Mouse (Mus musculus) urinary bladder, postnatal 10 days (tissue): ENCODE measurements around the gene Foxn2.
"Not testable (repeated sequence)": the region's sequence is repeated elsewhere in the genome, so short reads cannot be mapped to it uniquely, and the experiment has no call there.

Source experiments
- DNase-seq: peaks from one replicate; pipeline ENCODE4 v3.0.0; 2022; ENCODE audit warnings: low spot score

Gene Foxn2

DNA sequence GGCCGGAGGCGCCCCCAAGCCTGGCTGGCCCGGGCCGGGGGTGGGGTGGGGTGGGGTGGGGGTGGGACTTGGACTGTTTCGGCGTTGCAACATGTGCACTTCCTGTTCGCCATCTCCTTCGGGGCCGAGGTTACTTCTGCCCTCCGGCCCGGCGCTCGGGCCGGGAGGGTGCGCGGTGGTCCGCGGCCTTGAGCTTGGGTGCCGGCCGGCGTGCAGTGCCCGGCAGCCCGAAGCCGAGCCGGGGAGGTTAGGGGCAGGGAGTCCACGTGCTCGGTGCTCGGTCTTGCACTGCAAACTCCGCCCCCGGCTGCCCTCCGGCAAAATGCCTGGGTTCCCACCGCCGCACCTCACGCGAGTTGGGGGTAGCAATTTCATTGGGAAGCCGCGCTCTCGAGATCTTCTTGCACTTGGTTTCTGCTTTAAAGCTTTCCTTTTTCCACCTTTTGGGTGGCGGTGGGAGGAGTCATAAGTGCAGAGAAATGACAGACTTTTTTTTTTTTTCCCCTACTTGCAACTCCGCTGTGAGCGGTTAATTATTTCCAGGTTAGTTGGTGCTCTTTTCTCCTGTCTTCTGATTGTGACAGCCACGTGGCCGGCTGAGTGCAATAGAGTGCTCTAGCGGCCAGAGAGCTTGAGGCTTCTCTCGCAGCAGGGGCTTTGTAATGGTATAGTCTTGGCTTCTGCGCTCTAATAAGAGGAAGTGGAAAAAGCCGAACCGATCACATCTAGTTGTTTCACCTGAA lies 1.1 kb downstream of the Foxn2 start:
- no peak for DNase-seq

DNA sequence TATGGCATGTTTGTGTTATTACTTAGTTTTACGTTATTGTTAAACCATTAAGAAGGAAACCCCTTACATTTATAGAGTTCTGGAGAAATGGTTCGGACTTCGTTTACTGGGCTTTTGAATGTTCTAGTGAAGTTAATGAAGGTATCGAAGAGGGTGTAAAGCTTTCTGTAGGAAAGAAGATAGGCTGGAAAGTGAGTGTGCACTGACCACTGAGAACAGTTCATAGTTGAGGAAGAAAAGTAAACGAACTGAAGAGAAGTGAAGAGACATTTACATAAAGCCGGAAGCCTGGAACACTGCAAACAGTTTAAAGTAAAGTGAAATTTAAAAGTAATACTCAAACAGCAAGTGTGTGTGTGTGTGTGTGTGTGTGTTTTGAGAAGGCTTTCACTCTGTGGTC lies 2.1 kb downstream of the Foxn2 start:
- no peak for DNase-seq

DNA sequence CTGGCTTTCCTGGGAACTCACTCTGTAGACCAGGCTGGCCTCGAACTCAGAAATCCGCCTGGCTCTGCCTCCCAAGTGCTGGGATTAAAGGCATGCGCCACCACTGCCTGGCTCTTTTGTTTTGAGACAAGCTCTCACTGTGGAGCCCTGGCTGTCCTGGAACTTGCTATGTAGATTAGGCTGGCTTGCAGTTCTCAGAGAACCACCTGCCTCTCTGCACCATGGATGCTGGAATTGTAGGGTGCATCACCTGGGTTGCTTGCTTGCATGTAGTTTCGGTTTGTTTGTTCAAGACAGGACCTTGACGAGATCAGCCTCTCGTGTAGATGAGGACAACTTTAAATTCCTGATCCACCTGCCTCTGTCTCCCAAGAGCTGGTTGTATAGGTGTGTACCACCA lies 2.7 kb downstream of the Foxn2 start:
- DNase-seq, result no peak

DNA sequence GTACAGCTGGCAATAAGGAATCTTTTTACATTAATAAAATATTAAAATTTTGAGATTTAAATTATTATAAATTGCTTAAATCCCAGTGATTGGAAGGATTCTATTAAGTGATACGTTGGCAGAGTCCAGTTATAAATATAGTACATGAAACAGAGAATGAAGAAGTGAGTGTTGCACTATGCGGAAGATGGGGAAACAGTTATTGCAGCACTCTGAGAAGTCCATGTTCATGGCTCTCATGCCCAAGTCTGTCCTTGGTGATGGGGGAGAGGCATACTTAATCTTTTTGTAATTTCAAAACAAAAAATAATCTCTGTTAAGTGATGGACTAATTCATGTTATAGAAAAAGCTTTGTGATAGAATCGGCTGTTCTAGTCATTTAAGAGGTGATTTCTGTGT lies 17.6 kb downstream of the Foxn2 start:
- no peak for DNase-seq

DNA sequence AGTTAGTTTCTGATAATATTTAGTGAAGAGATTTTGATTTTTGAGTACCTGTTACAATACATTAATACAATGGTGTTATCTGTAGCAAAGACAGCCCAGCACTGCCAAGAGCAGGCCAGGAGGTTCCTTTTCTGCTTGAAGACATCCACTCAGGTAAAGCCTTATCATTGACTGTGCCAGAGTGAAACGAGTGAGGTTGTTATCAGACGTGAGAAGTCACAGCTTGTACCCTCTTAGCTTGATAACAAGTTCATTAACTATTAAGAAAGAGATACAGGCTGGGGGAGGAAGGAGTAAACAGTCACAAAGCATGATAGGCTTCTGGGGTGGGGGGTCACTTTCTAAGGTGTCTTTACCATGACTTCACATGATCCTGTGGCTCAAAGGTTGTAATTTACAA lies 19.0 kb downstream of the Foxn2 start:
- no peak for DNase-seq

DNA sequence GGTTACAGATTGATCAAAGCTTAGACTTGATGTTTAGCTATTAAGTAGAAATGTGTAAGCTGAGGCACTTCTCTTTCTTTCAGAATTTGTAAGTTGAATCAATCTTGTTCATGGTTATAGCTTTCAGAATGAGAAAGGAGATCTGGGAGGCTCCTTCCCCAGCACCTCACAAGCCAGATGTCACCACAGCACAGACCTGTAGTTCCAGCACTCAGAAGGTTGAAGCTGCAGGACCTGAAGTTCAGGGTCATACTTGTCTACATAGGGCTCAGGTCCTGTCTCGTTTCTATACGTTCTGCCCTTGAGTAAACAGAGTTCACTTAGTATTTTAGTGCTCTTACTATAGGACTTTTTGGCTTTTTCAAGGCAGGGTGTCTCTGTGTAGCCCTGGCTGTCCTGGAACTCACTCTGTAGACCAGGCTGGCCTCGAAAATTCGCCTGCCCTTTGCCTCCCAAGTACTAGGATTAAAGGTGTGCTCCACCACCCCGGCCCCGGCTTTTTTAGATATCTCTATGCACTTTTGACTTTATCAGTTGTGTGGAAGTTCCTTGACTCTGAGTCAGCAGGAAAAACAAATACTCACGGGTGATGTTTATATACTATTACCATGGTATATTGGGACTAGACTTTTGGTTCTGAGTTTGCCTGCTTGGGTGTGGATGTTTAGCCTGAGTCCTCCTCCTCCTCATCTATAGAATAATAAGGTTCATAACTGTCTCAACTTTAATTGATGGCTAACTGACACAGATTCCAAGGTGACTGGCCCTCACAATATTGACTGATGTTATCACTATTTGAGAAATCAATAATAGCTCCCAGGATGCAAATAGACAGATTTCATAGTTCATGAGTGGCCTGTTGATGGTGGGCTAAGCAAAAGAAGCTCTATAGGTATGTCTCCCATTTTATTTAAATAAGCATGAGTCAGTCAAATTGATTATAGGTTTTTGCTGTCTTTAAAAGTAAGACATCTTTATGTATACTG lies 19.7 kb downstream of the Foxn2 start:
- DNase-seq, result no peak

DNA sequence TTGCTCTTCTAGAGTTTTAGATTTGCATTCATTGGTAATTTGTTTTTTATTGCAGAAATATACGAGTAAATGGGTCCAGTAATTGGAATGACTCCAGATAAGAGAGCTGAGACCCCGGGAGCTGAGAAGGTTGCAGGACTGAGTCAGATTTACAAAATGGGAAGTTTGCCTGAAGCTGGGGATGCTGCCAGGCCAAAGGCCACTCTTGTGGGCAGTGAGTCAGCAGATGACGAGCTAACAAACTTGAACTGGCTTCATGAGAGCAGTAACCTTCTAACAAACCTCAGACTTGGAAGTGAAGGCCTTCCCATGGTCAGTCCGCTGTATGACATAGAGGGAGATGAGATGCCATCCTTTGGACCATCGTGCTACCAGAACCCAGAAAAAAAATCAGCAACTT lies 22.1 kb downstream of the Foxn2 start:
- no peak for DNase-seq

DNA sequence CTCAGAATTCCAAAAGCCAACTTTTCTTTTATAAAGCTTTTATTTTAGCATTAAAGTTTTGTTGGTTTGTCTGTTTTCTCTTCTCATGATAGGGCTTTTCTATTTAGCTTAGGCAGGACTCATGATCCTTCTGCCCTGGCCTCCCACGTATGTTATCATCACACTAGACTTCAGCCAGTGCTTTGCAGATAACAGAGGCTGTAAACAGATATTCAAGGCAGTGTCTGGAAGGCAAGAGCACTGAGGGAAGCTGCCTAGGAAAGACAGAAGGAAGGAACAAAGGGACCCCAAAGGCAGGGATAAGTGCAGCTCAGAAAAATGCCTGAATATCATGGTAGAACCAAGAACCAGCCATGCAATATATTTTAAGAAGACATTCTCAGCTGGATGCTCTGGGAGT lies 26.1 kb downstream of the Foxn2 start:
- no peak for DNase-seq

DNA sequence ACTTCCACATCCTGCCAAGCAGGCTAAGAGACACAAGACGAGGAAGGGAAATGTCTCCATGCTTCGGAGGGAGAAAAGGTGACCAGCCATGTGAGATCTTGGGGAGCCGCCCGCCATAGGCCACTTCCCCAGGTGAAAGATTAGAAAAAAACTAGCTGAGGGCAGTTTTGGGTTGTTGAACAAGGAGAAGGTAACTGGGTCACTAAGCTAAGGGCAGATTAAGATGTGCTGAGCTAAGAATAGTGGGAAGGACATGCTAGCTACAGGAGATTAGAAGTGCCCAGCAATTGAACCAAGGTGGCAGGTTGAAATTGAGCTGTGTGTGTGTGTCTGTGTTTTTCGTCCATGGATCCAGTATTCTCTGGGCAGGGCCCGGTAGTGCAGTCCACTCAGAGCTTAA lies 27.2 kb downstream of the Foxn2 start:
- no peak for DNase-seq

DNA sequence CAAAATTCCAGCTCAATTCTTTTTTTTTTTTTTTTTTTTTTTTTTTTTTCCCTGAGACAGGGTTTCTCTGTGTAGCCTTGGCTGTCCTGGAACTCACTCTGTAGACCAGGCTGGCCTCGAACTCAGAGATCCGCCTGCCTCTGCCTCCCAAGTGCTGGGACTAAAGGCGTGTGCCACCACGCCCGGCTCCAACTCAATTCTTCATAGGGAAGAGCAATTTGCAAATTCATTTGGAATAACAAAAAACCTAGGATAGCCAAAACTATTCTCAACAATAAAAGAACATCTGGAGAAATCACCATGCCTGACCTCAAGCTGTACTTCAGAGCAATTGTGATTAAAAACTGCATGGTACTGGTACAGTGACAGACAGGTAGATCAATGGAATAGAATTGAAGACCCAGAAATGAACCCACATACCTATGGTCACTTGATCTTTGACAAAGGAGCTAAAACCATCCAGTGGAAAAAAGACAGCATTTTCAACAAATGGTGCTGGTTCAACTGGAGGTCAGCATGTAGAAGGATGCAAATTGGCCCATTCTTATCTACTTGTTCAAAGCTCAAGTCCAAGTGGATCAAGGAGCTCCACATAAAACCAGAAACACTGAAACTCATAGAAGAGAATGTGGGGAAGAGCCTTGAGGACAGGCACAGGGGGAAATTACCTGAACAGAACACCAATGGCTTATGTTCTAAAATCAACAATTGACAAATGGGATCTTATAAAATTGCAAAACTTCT lies 28.3 kb downstream of the Foxn2 start:
- not testable (repeated sequence) for DNase-seq

DNA sequence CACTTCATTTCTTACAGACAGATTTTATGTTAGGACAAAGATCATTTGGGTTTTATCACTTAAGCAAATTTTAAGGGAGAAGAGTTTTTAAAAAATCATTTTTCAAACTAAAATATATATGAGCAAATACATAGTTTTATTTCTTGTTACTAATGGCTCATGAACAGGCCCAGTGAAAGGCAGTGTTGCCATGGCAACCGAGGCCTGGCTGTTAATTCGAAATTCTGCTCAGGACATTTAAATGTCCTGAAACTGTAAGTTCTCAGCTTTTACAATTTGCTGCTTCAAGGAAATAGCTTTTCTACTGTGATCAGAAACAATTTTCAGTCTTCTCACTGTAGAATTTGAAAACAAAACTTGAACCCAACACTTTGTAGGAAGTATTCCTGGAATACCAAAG lies 33.3 kb downstream of the Foxn2 start:
- DNase-seq, result no peak

DNA sequence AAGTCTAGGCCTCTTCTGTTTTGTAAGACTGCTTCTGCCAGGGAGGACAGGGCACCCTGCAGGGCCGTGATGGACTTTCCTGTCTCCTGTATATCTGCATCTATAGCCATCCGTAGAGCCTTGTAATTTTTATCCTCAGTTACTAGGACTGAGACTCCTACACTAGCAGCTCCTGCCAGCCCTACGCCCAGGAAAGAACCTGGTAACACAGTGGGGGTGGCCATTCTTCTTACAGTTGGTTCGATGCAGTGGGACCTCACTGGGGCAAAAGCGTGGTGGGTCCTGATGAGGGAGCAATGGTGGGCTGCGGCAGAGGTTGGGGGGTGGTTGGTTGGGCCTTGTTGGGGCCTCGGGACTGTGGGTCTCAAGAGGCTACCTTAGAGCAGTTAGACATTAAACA lies 36.7 kb downstream of the Foxn2 start:
- DNase-seq, result no peak

DNA sequence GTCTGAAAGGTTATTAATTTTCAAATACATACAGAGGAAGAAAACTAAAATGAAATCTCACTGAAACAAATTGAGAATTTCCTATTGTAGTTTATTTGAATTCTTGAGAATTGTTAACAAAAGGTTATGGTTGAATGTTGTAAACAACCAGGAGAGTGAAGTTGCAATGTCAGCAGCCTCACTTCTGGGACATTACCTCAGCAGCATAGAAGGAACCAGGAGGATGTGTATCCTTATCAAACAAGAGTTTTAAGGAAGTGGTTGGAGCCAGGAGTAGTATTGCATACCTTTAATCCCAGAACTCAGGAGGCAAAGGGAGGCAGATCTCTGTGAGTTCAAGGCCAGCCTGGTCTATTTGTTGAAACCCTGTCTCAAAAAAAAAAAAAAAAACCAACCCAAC lies 37.2 kb downstream of the Foxn2 start:
- no peak for DNase-seq

DNA sequence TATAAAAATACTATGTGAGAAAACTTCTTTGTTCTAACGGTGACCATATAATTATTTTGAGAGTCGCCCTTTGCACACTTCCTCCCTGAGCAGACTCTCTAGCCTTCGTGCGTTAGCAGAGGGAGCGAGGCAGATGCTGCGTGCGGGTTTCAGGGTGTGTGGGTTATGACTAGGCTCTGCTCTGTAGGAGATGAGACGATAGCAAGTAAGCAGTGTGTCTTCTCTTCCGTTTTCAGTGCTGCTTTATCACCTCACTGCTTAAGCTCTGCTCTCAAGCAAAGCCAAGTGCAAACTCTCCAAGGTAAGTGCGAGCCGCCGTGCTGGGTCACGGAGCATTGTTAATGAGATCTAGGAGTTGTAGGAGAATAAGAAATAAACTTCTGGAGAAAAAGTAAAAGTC lies 38.5 kb downstream of the Foxn2 start:
- no peak for DNase-seq

DNA sequence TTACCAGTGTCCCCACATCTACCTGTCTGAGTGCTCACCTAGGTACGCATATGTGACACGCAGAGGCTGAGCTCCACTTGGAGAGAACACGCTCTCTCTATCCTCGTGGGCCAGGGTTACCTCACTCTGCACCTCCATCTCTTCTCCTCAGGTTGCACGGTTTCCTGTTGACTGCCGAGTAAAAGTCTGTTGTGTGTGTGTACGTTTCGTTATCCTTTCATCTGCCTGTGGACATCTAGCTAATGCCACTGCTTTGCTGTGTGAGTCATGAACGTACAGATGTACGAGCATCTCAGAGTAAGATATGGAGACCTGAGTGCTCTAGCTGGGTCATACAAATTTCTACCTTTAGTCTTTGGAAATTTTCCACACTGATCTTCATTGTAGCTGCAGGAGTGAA lies 39.9 kb downstream of the Foxn2 start:
- no peak for DNase-seq

DNA sequence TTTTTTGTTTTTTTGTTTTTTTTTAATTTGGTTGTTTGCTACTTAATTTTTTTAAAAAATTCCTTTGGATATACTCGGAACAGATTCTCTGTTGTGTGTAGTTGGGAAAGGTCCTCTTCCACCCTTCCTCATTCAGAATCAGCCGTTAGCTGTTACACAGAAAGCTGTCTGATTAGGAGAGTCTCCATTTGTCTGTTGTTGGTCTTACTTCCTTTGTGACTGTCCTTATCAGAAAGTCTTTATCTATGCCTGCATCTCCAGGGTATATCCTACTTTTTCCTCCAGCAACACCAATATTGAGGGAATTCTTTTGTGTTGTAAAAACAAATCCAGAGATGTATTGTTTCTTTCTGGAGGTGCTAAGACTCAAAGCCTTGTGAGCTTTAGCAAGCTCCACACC lies 40.6 kb downstream of the Foxn2 start:
- no peak for DNase-seq

DNA sequence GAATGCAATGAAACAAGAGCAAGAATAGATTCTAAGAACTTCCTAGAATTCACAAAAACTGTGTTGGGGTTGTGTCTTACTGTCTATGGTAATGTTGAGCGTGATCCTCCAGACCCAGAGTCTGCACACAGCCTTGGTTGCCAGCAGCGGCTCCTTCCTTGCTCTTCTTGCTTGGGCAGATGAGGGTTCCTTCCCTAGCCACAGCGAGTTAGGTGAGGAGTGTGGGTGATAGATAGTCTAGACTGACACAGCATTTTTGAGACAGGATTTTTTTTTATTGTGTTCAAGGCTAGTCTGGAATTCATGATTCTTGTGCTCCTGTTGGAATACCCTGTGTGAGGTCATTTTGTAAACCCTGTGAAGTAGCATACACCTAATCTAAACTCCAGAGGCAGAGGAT lies 41.1 kb downstream of the Foxn2 start:
- DNase-seq, result no peak

DNA sequence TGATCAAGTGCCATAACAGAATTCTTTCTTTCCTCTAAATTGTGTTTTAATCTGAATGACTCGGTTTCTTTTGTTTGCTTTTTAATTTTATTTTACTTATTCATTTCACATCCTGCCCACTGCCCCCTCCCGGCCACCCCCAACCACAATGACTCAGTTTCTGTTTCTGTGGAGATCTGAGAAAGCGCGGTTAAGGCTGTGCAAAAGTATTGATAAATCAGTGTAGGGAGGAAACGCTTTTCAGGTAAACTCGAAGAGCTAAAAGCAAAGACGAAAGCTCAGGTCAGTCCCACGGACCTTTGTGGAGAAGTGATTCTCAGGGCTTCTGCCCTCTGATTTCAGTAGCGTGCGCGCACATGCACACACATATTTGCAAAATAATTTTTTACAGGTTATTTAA lies 44.0 kb downstream of the Foxn2 start:
- DNase-seq, result no peak

DNA sequence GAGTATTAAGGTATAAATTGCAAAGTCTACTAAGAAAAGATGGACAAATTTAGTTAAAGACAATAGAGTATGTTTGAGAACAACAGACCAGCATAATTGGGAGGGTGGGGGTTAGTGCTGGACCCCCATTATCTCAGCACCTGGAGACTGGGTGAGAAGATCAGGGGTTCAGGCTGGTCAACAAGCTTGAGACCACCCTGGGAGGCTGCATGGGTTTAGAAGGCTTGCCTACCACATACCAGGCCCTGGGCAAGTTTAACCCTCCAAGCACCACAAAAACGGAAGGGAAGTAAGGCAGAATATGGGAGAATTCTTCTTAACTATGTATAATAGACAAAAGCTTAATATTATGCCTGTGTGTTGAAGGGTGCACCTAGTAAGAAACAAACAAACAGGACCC lies 44.4 kb downstream of the Foxn2 start:
- no peak for DNase-seq

DNA sequence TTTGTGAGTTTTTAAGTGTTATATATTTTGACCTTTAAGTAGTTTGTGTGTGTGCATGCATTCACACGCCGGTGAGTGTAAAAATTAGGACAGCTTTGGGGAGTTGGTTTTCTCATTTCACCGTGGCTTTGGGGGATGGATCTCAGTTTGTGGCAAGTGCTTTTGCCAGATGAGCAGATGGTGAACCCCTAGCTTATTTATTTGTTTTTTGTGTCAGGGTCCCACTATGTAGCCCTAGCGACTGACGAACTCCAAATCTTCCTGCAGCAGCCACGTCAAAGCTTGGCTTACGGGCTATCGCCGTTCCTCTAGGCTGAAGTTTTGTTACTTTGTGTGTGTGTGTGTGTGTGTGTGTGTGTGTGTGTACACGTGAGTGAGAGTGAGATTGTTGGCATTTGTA lies 50.0 kb downstream of the Foxn2 start:
- DNase-seq, result no peak

DNA sequence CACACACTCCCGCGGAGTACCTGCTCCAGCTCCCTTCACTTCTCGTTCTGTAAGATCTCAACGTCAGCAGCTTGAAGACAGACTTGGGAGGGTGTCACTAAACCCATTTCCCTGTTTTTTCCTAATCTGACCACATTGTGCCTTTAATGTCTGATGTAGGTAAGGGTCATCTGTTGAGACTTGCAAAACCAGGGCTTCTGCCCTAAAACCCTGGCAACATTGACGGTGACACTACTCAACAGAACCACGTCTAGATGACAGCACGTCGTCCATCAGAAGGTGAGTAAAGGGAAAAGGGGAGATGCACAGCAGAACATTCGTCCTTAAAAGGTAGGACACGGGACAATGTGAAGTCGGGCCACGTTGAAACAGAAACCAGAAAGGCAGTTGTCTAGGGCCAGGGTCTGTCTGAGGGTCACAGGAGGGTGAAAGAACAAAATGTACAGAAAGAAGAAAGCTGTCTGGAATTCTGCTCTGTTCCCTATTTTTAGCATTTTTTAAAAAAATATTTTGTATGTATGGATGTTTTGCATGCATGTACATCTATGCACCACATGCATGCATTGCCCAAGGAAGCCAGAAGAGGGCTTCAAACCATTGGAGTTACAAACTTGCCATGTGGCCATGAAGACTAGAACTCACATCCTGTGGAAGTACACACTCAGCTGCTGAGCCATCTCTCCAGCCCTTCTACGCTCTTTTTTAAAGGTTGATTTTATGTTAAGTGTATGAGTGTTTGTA lies 51.0 kb downstream of the Foxn2 start:
- DNase-seq, result no peak

DNA sequence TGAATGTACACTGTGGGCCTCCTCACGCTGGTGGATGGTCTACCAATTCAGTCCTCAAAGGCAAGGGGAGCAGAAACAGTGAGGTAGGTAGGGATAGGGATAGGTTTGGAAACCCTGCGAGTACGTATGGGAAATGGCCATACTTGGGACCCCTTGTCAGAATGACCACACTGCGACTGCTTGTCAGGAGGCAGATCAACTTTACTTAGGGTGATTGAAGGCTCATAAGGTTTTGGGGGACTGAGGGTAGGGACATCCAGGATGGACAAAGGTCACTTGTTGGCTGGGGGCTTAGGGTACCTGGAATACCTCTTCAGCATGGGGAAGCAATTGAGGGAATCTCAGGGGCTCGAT lies 51.6 kb downstream of the Foxn2 start:
- DNase-seq, result no peak
